Mouse (Mus musculus): Measurements from ENCODE around the gene Rasd1.

DNA sequence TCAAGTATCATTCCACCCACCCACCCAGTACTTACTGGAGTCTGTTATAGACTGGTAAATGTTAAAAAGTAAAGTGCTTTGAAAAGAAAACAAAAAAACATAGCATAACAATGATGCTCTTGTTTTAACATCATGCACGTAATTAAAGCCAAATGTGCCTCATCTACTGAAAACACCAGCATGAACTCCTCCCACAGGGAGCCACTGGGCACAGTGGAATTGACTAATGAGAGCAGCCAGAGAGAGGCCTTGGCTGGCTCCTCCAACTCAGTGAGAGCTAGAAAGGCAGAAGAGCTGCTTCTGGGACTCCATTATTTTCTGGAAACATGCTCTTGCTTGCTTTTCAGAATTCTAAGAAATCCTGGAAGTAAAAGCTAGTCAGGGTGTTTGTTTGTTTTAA, 24.7 kb upstream of the Rasd1 start:
- TF ChIP-seq CTCF (IDR thresholded peaks at IDR 0.05; ENCODE audit: low read depth) (no peak), EP300 (IDR thresholded peaks at IDR 0.05; ENCODE audit: low read depth) (no peak)

Measured in liver, embryonic 14.5 days (tissue).